Mouse (Mus musculus) myocyte (in vitro differentiated cells): Measurements from ENCODE around the gene Fip1l1. TPM values are rescaled to one million over a fixed set of nuclear protein-coding genes. Genes with fewer than 3 reads are reported as not detected.

ENCODE experiments used
- H3K27me3 ChIP-seq: one replicate; pipeline ENCODE4 v1.6.1; 2011; ENCODE audit not compliant: control insufficient read depth, insufficient read depth, insufficient read length
- H3K36me3 ChIP-seq: one replicate; pipeline ENCODE4 v1.6.1; 2011; ENCODE audit not compliant: control insufficient read depth, insufficient read depth
- H3K4me2 ChIP-seq: one replicate; pipeline ENCODE4 v1.6.1; 2011; ENCODE audit warnings: low read depth, control low read depth
- H3K4me3 ChIP-seq: one replicate; pipeline ENCODE4 v1.5.1; 2011; ENCODE audit warnings: mild to moderate bottlenecking, control low read depth, moderate library complexity
- H3K79me2 ChIP-seq: one replicate; pipeline ENCODE4 v1.6.1; 2011; ENCODE audit not compliant: control insufficient read depth, insufficient read depth
- H3ac ChIP-seq: one replicate; pipeline ENCODE4 v1.6.1; 2011; ENCODE audit not compliant: control insufficient read depth, insufficient read length
- CEBPB ChIP-seq: IDR thresholded peaks from 2 replicates; pipeline ENCODE4 v1.6.1; 2011; ENCODE audit warnings: mild to moderate bottlenecking, moderate library complexity; ENCODE audit not compliant: poor library complexity, insufficient read depth, severe bottlenecking
- E2F4 ChIP-seq: IDR thresholded peaks from one replicate; pipeline ENCODE4 v1.6.1; 2011; ENCODE audit warnings: mild to moderate bottlenecking, control low read depth, moderate library complexity; ENCODE audit not compliant: insufficient read depth
- MAX ChIP-seq: IDR thresholded peaks from one replicate; pipeline ENCODE4 v1.6.1; 2011; ENCODE audit warnings: low read depth, mild to moderate bottlenecking, control low read depth
- MYOD1 ChIP-seq, 3 experiments: IDR thresholded peaks; one replicate each; pipeline ENCODE4 v1.6.1; 2011; ENCODE audit warnings: control low read depth in 2 of 3, low read depth in 2 of 3, mild to moderate bottlenecking in 2 of 3, moderate library complexity in 1 of 3; ENCODE audit not compliant: insufficient read length in 2 of 3, control insufficient read depth in 1 of 3
- MYOG ChIP-seq, 3 experiments: IDR thresholded peaks; one replicate each; pipeline ENCODE4 v1.6.1; 2011; ENCODE audit warnings: control low read depth in 2 of 3, low read depth in 2 of 3, mild to moderate bottlenecking in 2 of 3; ENCODE audit not compliant: insufficient read length in 2 of 3, control insufficient read depth in 1 of 3, insufficient read depth in 1 of 3
- POLR2A ChIP-seq: IDR thresholded peaks from one replicate; pipeline ENCODE4 v1.6.1; 2011; ENCODE audit warnings: low read depth, mild to moderate bottlenecking, control low read depth, moderate library complexity; ENCODE audit not compliant: insufficient read length
- POLR2AphosphoS2 ChIP-seq: IDR thresholded peaks from one replicate; pipeline ENCODE4 v1.6.1; 2011; ENCODE audit warnings: low read depth, control low read depth; ENCODE audit not compliant: insufficient read length
- REST ChIP-seq: IDR thresholded peaks from one replicate; pipeline ENCODE4 v1.6.1; 2011; ENCODE audit warnings: mild to moderate bottlenecking, control low read depth, moderate library complexity; ENCODE audit not compliant: insufficient read depth, insufficient read length
- SRF ChIP-seq: IDR thresholded peaks from one replicate; pipeline ENCODE4 v1.6.1; 2011; ENCODE audit warnings: low read depth; ENCODE audit not compliant: control insufficient read depth, insufficient read length
- TCF12 ChIP-seq: IDR thresholded peaks from one replicate; pipeline ENCODE4 v1.6.1; 2011; ENCODE audit warnings: mild to moderate bottlenecking, control low read depth; ENCODE audit not compliant: poor library complexity, insufficient read depth, severe bottlenecking
- TCF3 ChIP-seq: IDR thresholded peaks from one replicate; pipeline ENCODE4 v1.6.1; 2011; ENCODE audit warnings: low read depth, control low read depth; ENCODE audit not compliant: insufficient read length
- USF1 ChIP-seq: IDR thresholded peaks from one replicate; pipeline ENCODE4 v1.6.1; 2011; ENCODE audit warnings: low read depth, mild to moderate bottlenecking, control low read depth, moderate library complexity
- polyA plus RNA-seq: library from polyadenylated mRNA; unstranded; fragments of >200 nt; fragmentation: generic; extraction: Trizol; gene quantifications from one replicate; pipeline ENCODE4 v1.2.1, GENCODE M21; 2012; ENCODE audit warnings: missing spikeins

The Fip1l1 gene
- polyA plus RNA-seq, 1 experiment, result 35.9 TPM

DNA sequence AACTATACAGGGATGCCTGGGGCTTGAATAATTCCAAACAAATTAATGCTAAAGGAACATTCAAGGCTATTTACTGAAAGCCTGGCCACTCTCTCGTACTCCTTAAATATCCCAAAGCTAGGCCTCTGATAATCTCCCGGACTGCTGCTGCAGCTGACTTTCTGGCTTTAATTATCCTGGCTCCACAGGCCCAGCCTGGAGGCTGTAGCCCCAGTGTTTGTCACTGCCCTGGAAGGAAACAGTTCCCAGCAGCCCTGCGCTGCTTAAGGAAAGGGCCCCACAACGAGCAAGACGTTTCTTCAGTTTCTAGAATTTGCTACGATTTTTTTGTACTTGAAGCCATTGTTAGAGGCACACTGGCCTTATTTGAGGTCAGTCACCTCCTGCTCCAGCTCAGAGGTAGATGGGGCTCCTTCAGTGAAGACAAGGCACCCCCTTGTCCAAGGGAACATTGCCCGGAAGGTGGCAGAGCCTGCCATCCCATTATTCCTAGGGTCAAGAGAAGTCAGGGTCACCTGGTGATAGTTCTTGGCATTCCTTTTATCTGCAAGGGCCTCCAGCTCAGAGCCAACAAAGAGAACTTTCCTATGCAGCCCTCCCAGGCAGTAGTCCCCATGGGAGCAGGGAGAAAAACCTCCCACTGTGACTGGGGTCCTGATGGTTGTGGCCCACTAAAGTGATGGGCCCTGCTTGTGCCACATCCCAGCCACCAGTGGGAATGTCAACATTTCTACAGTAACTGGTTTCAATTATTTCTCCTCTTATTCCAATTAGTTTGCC, 86.6 kb downstream of the Fip1l1 start:
- H3ac ChIP-seq, result no peak overlapping the region
- no peaks in the 10 kb centered on the region for H3K27me3 ChIP-seq
- H3K79me2 ChIP-seq, result no peaks in the 10 kb centered on the region
- no peak overlapping the region for H3K4me3 ChIP-seq
- no peak overlapping the region for H3K4me2 ChIP-seq
- H3K36me3 ChIP-seq, result no peaks in the 10 kb centered on the region
- TF ChIP-seq MAX (no peak), MYOG (IDR thresholded peaks at IDR 0.05; ENCODE audit: control insufficient read depth in 1 of 3, insufficient read depth in 1 of 3, insufficient read length in 2 of 3, low read depth in 2 of 3) (no peak), TCF3 (no peak), POLR2AphosphoS2 (no peak), CEBPB (no peak), E2F4 (no peak), POLR2A (no peak), MYOD1 (IDR thresholded peaks at IDR 0.05; ENCODE audit: control insufficient read depth in 1 of 3, insufficient read length in 2 of 3, low read depth in 2 of 3) (no peak), SRF (no peak), TCF12 (no peak)

DNA sequence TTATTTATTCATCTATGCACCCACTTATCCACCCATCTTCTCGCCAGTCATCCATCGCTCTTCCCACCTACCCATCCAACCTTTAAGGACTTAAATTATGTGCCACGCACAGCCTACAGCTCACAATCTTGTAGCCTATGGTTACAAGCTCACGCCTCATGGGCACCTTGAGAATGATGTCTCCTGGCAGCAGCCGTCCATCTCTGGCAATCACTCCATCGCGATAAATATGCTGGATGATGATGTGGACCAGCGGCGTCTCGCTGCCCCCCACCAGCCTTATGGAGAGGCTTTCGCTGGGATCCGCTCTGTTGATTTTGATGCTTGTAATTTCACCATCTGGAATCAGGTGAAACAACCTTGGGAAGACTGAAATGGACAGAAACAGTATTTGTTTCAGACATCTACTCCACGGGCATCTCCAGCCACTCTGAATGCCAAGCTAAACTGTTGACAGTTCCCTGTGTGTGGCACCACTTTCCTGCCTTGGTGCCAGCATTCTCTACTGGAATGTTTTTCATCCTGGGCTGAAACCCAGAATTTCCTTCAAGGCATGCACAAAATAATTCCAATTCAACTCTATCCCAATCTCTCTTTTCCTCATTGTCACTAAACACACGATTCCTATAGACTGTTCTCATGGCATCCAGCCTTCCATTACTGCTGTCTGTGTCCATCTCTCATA, 88.2 kb downstream of the Fip1l1 start:
- H3K4me3 ChIP-seq, result no peak overlapping the region
- H3K27me3 ChIP-seq, result no peaks in the 10 kb centered on the region
- H3ac ChIP-seq, result no peak overlapping the region
- no peak for TF ChIP-seq POLR2AphosphoS2
- no peak for TF ChIP-seq E2F4
- TF ChIP-seq MAX, result no peak
- no peak for TF ChIP-seq SRF
- TF ChIP-seq CEBPB, result no peak
- TF ChIP-seq REST, result no peak
- no peak for TF ChIP-seq USF1
- H3K36me3 ChIP-seq, result no peaks in the 10 kb centered on the region
- no peaks in the 10 kb centered on the region for H3K79me2 ChIP-seq
- H3K4me2 ChIP-seq, result no peak overlapping the region

DNA sequence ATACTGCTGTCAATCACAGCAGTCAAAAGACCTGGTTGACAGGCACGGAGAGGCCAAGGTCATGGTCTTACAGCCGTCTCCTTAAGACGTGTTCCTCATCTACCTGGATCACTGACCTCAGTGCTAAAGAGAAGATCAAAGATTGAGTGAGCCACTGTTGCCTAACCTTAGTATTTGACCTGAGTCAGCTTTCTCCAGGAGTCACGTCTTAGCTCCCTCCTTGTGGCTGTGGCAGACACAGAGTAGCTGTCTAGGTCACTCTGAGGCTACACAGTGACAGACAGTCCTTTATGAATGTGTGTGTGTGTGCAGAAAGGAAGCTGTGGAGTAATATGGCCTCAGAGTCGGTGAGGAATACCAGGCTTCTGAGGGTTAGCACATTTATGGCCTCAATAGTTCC, 89.1 kb downstream of the Fip1l1 start:
- no peaks in the 10 kb centered on the region for H3K79me2 ChIP-seq
- H3K36me3 ChIP-seq, result no peaks in the 10 kb centered on the region
- TF ChIP-seq SRF (no peak), REST (no peak), TCF3 (no peak), POLR2AphosphoS2 (no peak), CEBPB (no peak), TCF12 (no peak)
- H3K4me2 ChIP-seq, result no peak overlapping the region
- no peak overlapping the region for H3K4me3 ChIP-seq
- no peaks in the 10 kb centered on the region for H3K27me3 ChIP-seq
- H3ac ChIP-seq, result no peak overlapping the region

DNA sequence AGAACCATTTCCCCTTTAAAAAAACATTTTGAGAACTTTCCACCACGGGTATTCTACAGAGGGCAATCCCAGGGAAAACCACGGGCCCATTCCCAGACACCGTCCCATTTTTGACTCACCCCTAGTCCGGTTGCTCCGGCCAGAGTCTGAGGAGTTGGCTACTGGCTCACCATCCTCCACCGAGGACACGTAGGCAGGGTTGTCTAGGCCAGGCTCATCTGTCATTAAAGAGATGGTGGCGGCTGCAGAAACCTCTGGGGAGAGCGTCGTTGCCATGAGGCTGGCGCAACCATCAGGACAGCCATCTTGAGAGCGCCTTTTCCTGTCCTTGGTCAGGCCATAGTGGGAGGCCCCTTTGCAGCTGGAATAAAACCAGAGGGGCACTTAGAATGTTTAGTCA, 92.8 kb downstream of the Fip1l1 start:
- no peak for TF ChIP-seq TCF3
- TF ChIP-seq E2F4, result no peak
- no peak for TF ChIP-seq MAX
- no peak for TF ChIP-seq CEBPB
- no peak for TF ChIP-seq MYOG (IDR thresholded peaks at IDR 0.05; ENCODE audit: control insufficient read depth in 1 of 3, insufficient read depth in 1 of 3, insufficient read length in 2 of 3, low read depth in 2 of 3)
- TF ChIP-seq TCF12, result no peak
- no peak for TF ChIP-seq MYOD1 (IDR thresholded peaks at IDR 0.05; ENCODE audit: control insufficient read depth in 1 of 3, insufficient read length in 2 of 3, low read depth in 2 of 3)
- TF ChIP-seq USF1, result no peak
- no peak for TF ChIP-seq POLR2AphosphoS2
- no peak for TF ChIP-seq SRF
- no peak for TF ChIP-seq POLR2A
- no peak for TF ChIP-seq REST
- Histone ChIP-seq H3K27me3 (no peaks in the 10 kb centered on the region), H3K36me3 (no peaks in the 10 kb centered on the region)

DNA sequence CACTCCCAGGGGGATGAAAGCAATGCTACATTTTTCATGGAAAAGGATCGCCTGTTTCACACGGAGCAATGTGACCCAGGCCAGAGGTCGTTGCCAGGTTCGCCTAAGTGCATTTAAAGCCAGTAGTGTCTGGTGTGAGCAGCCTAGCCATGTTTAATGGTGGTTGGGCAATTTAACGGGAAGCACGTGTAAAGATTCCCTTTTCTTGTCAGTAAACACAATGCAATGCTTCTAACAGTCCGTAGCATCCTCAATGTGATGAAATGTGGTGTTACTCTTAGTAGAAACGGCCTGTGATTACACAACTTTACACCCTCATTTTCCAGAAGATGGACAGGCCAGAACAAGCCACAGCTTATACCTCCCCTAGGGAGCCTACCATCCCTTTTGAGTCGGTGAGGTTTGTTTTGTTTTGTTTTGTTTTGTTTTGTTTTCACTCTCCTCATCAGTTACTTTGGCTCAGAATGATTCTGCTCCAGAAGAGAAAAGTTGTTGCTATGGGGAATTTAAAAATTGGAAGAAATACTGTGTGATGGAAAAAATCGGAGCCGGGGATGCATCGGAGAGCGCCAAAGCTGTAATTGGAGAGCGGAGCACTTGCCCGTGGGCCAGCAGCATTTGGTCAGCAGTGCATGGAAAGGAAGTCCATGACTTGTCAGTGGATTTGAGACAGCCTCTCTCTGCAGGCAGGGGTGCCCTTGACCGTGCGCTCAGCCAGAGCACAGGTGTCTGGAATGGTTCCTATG, 97.3 kb downstream of the Fip1l1 start:
- no peaks in the 10 kb centered on the region for H3K27me3 ChIP-seq
- no peak for TF ChIP-seq MYOD1 (IDR thresholded peaks at IDR 0.05; ENCODE audit: control insufficient read depth in 1 of 3, insufficient read length in 2 of 3, low read depth in 2 of 3)
- H3K79me2 ChIP-seq, result no peaks in the 10 kb centered on the region
- no peak overlapping the region for H3K4me3 ChIP-seq
- peak overlapping the region; percentile 30 for H3K4me2 ChIP-seq
- H3K36me3 ChIP-seq, result no peaks in the 10 kb centered on the region
- H3ac ChIP-seq, result no peak overlapping the region

More for the DNA sequence above, 92.8 kb downstream of the Fip1l1 start:
- H3K79me2 ChIP-seq, result no peaks in the 10 kb centered on the region
- H3K4me2 ChIP-seq, result no peak overlapping the region
- no peak overlapping the region for H3K4me3 ChIP-seq
- no peak overlapping the region for H3ac ChIP-seq
